Mouse (Mus musculus): ENCODE data around the gene Vamp4. TPM values are rescaled to one million over a fixed set of nuclear protein-coding genes. Genes with fewer than 3 reads are reported as not detected.
A peak's percentile ranks its signal among the peaks of the same experiment; 100 is the strongest.

The Vamp4 gene
- 100 to 1,000 TPM in 1 of 2 experiments, 10 to 100 TPM in 1; 91.3 to 111 TPM for polyA plus RNA-seq (2017; shearing (Covaris generic))

GRCm38 (mm10) chr1:162570260-162570748 lies at the start of gene Vamp4:
TSS of gene Vamp4 (plus strand) at chr1:162570515.
- peak; percentile 81 for ATAC-seq

GRCm38 (mm10) chr1:162529651-162530050 lies 40.7 kb upstream of the Vamp4 start:
- no peak for ATAC-seq

- ATAC-seq, result no peak
Observed at GRCm38 (mm10) chr1:162530666-162531065, 39.6 kb upstream of the Vamp4 start.

DNA sequence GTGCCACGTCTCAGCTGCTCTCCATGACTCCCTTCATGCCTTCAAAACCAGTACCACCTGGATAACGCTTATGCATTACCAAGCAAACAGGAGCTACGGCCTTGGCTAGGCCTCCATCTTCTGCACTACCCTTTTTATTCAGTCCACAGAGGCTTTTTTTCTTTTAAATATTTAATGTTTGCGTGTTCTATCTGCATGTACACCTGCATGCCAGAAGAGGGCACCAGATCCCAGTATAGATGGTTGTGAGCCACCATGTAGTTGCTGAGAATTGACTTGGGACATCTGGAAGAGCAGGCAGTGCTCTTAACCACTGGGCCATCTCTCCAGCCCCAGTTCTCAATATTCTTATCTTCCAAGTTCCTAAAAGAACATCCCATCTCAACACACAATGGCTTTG lies 38.7 kb upstream of the Vamp4 start:
- no peak for ATAC-seq

DNA sequence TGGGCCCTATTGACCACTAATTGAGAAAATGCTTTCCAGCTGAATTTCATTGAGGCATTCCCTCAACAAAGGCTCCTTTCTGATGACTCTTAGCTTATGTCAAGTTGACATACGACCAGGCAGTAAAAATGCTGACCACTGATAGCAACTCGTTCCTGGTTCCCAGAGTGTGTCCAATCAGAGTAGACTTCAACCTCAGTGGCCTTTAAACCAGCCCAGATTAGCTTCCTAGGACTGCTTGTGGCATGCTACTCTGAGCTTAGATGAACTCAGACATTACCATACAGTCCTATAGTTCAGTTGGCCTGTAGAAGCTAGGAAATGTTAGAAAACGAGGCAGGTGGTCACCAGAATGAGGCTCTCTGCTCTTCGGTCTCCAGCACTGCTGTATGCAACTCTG lies 38.0 kb upstream of the Vamp4 start:
- ATAC-seq, result no peak

DNA sequence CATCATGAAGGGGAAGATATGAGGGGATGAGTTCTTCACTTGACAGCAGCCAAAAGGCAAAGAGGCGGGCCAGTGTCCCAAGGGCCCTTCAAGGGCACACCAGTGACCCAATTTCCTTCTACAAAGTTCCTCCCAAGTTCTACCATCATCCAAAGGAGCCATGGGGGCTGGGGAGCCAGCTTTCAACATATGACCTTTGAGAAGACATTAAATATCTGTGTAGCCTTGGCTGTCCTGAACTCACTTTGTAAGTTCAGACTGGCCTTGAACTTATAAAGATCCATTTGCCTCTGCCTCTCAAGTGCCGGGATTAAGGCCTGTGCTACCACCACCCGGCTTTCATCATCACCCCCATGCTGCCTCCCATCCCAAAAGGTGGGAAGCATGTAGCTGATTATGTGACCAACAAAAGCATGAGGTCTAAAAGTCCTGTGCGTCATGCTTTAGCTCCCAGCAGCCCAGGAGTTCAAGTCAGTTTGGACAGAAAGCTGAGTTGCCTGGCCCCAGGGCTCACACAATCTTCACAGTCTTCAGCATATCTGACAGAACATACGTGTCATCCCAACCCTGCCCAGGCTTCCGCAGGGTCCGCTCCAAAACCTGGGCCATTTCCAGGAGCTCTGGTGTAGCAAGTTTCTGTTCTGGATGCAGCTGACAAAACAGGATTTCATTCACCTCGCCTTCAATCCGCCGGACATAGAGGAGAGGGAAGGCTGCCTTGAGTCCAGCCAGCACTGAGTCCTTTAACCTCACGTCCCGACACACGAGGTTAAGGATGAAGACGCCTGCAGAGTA lies 36.4 kb upstream of the Vamp4 start:
- no peak for ATAC-seq

DNA sequence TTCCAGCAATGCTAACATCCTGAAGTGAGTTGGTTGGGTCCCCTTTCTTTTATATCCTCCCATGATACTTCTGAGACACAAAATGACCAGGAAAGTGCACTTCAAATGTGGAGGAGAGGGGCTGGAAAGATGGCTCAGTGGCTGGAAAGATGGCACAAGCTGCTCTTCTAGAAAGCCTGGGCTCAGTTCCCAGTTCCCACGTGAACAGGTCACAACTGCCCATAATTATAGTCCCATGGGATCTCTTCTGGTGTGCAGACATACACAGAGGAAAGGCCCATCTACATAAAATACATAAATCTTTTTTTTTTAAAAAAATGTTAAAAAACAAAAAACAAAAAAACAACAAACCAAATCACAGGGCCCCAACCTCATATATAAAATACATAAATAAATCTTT lies 27.1 kb upstream of the Vamp4 start:
- no peak for ATAC-seq

GRCm38 (mm10) chr1:162547607-162548006 lies 22.7 kb upstream of the Vamp4 start:
- no peak for ATAC-seq

- peak; percentile 99 for ATAC-seq
Observed at GRCm38 (mm10) chr1:162548016-162548916, 22.0 kb upstream of the Vamp4 start, which contains the start of gene Mettl13. TSS of gene Mettl13 (minus strand) at chr1:162548551.

DNA sequence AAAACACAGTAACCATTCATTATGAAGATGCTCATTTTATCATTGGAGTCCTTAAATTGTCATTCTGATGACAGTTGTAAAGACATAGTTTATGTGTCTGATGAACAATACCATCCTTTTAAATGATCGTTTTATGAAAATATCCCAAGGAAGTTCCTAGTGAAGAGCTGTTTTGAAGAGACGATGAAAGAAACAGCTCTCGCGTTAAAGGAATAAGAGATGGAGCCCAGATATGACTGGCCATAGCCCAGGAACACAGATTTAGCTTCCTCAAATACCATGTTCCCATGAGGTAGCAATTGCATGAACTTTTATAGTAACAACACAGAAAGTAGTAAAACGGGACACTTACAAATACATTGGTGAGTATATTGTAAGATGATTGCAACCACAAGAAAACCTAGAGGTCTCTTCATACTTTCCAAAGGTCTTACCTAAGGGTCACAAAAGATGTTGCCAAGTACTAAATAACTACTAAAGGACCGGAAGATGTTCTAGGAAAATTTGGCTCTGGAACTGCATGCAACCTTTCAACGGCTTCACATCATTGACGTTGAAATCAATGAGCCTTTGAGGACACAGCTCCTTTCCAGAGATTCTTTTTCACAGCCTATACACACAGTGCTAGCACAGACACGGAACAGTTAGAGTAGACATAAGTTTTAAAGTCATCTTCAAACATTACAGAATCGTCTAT lies 21.2 kb upstream of the Vamp4 start:
- no peak for ATAC-seq

DNA sequence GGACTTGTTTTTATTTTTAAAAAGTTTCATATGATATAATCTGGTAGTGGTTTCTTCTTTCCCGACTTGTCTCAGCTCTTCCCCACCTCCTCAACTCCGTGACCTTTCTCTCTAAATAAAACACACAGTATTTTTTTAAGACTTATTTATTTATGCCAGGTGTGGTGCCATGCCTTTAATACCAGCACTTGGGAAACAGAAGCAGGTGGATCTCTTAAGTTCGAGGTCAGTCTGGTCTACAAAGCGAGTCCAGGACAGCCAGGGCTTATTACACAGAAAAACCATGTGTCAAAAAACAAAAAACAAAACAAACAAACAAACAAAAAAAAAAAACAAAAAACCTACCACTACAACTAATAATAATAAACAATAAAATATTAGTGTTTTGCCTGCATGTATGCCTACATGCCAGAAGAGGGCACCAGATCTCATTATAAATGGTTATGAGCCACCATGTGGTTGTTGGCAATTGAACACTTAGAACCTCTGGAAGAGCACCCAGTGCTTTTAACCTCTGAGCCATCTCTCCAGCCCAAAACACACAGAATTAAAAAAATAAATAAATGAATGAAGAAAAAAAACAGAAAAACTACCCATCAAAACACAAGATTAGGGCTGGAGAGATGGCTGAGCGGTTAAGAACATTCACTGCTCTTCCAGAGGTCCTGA lies 20.6 kb upstream of the Vamp4 start:
- peak; percentile 43 for ATAC-seq

DNA sequence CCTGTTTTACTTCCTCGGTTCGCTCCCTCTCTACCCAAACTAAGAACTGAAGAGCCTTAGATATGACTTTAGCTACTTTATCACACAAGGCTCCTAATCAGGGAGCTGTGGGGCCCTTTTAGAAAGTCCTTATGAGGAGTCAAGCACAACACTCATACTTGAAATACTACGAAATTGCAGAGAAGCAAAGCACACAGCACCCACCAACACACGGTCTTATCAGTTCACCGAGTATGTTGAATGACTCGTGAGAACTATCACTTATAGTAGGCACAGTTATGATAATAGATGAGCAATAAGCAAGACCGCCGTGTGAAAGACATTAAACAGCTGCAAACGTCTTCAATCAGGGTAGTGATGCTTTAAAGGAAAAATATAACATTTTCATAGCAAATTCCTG lies 17.4 kb upstream of the Vamp4 start:
- no peak for ATAC-seq

DNA sequence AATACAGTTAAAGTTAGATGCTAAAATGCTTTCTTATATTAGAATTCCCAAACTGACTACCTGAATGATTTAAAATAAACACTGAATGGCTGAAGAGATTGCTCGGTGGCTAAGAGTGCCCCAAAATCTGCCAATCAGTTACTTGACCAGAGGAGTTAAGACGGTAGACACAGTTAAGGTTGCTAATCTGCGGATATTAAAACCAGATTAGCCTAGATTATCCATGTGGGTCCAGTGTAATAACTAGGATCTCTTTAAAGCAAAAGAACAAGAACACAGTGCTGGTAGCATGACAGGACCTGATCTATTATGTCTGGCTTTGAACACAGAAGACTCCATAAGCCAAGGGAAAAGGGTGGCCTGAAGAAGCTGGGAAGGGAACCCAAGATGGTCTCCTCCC lies 16.1 kb upstream of the Vamp4 start:
- no peak for ATAC-seq

DNA sequence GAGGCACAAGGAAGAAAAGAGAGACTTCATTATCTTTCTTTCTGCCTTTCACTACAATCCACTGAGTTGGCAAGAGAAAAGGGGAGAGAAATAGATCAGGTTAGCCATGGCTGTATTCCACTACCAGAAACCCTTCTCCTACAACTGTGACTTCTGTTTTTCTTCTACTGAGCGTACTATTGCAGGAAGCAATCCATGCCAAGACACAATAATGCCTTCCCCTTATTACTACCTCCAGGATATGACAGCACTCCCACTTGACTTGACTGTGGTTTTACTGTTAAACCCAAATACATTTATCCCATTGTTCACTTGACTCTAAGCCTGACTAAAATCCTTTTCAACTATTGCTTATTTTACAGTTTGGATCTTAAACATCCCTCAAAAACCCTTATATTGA lies 7.1 kb upstream of the Vamp4 start:
- no peak for ATAC-seq

DNA sequence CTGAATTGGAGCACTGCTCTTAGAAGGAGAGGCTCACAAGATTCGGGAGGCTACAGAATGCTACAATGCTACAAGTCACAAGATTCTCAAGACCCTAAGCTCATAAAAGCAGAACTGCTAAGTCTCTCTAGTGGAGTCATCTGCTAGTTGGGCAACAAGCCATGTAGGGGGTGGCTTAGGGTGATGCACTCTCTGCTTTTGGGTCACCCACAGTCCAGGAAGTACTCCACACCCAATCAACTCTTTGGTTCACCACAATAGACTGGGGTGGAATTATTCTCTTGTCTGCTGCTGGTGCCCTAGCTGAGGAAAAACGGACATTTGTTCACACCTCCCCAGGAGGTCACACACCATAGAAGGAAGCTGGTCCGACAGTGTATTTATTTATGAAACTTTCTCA lies 5.3 kb upstream of the Vamp4 start:
- ATAC-seq, result no peak

DNA sequence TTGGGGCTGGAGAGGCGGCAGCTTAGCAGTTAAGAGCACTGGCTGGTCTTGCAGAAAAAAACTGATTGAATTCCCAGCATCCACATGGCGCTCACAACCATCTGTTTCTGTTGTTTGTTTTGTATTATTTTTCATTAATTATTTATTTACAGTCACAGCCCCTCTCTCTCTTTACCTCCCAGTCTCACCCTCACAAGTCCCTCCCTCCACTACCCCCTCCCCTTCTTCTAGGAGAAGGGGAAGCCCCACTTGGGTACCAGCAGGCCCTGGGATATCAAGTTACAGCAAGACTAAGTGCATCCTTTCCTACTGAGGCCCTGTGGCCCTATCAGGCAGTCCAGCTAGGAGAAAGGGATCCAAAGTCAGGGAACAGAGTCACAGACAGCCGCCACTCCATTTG lies 3.0 kb upstream of the Vamp4 start:
- ATAC-seq, result no peak

DNA sequence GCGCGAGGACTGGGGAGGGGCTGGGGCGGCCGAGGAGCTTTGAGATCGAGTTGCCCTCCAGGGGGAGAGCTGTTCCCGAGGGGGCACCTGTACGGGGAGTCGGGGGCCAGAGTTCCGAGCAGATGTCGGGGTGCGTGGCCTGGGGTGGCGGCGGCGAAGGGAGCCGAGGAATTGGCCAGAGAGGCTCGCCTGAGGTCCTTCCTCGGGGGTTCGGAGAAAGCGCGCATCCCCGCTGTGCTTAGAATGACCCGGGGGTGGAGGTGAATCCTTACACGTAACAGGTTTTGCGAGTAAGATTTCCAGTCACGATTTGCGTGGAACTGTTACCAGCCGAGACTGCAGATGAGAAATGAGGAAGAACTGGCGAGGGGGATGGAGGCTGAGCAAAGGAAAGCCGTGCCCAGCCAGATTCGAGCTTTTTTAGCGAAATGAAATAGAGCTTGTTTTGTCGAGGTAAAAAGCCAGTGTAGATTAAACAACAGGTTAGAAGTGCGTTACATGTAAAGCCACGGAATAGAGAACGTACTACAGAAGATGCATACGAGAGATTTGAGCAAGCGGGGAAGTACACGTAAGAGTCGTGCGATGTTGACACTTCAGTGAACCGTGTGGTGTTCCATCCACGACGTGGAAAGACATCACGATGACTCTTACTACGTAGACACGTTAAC lies 751 bp downstream of the Vamp4 start:
- peak; percentile 77 for ATAC-seq

GRCm38 (mm10) chr1:162575098-162575497 lies 4.8 kb downstream of the Vamp4 start:
- ATAC-seq, result no peak

DNA sequence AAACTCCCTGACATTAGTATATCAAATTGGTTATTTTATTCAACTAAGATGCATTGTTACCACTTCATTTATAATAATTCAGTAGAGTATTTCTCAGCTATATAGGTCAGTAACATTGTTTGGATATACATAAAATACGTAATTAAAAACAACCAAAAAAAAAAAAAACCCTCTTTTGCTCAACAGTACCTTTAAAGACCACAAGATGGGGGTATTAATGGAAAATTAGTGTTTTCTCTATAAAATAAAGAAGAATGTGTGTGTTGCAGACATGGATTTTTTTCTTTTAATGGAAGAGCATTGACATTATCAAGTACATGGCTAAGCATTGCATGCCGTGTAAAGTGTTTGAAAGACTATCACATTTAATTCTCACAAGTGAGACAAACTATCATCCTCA lies 12.6 kb downstream of the Vamp4 start:
- ATAC-seq, result no peak

DNA sequence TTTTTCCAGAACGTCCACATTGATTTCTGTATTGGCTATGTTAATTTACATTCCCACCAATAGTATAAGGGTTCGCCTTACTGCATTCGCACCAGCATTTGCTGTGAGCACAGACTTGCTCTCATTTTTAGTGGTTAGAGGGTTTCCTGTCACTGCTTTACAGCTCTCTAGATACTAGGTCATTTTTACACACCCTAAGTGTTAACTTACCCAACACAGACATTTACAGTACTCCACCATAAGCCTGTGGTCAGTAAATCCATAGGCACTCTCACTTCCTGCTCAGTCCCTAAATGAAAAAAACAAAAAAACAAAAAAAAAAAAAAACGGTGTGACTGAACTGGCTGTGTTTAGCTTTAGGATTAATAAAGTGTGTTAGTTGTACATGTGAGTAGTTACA lies 16.0 kb downstream of the Vamp4 start:
- ATAC-seq, result no peak

DNA sequence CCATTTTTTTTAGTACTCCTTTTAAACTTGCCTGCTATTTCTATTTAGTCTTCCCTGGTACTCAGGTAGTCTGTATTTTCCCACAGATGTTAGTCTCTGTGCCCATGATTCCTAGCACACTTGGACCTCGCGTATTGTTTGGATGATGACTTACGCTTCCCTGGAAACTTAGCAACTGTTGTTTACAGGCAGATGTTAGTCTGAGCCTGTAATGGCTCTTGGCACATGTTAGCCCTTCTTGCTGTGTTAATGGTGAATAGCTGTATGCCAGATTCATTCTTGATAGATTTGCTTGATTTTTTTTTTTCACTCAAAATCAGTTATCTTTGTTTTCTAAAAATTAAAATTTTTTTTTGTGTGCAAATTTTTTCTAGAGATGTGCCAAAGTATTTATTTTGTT lies 18.3 kb downstream of the Vamp4 start:
- ATAC-seq, result no peak

GRCm38 (mm10) chr1:162589443-162589842 lies 19.1 kb downstream of the Vamp4 start:
- no peak for ATAC-seq

Data from CD4-positive, CD25-positive, alpha-beta regulatory T cell, adult 4 months (primary cell).